In the genomic region with DNA sequence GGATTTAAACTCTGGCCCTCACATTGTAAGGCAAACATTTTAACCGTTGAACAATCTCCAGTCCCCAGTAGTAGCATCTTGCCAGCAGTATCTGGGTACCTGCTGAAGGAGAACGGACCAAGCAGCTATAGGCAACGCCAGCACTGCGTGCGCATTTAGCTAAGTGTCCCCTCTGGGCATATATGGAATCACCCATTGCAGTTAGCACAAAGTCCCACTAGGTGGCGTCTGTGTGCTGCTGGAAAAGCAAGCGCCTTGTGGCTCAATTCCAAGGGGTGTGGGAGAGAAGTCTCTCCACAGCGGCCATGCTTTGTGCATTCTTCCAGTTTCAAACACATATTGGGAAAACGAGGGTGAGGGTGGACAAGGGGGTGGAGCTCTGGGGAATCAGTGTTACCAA, we compare ENCODE assay signal across 9 mouse cellular contexts. TPM values are rescaled to one million over a fixed set of nuclear protein-coding genes. Genes with fewer than 3 reads are reported as not detected.
DNase-seq lines count a peak whose midpoint lies in the region; ATAC-seq and TF ChIP-seq lines count a peak whose summit lies in the region.
"Had no signal": no experiment of that assay in that cellular context is flagged by ENCODE, and none has a peak within 500 bp of the region (broad histone marks: within the 10 kb centered on the region; RNA-seq: fewer than 3 reads in every experiment).

No protein-coding gene starts in this region.

- WGBS in kidney, adult 2 months = 1% methylated on average over 9 of the region's 9 CpGs
- 2% methylated on average over 9 of the region's 9 CpGs for WGBS in liver, adult 2 months
- WGBS in neural tube, embryonic 13.5 days = 3% methylated on average over 9 of the region's 9 CpGs
- 2% methylated on average over 9 of the region's 9 CpGs for WGBS in stomach, postnatal 0 days

- DNase-seq in B cell, adult 2 months = peak; percentile 72 to 73
- peak; percentile 70 to 73 for DNase-seq in adrenal gland, adult 18-20 months (ENCODE audit: low spot score in 2 of 2)
- peak; percentile 92 for DNase-seq in embryo, embryonic 10 days (ENCODE audit: low spot score)
- peak; percentile 49 for DNase-seq in gastrocnemius, postnatal 25 days
- DNase-seq in kidney, adult 2 months = peak; percentile 81
- DNase-seq in liver, adult 2 months (ENCODE audit: extremely low read depth, low read depth, low spot score) = peak; percentile 62
- DNase-seq in stomach, postnatal 0 days (ENCODE audit: low spot score) = peak; percentile 92

- H3K9ac ChIP-seq in liver, adult 2 months (ENCODE audit: low read depth, low read length) = no peak overlapping the region
- H3K9ac ChIP-seq in neural tube, embryonic 13.5 days = no peak overlapping the region
- H3K9ac ChIP-seq in stomach, postnatal 0 days (ENCODE audit: low read length) = no peak overlapping the region

- 0 out of 2 replicates have a peak, but pooled peaks have one; percentile 10 for ATAC-seq in neural tube, embryonic 13.5 days (ENCODE audit: low read depth)
- peak; percentile 58; the same call in 1 of the 2 replicates for ATAC-seq in stomach, postnatal 0 days (ENCODE audit: low FRiP score, low TSS enrichment)

- no peak overlapping the region for H3K27ac ChIP-seq in kidney, adult 2 months (ENCODE audit: insufficient read depth, low read depth, low read length)
- H3K27ac ChIP-seq in liver, adult 2 months (replicated peaks; ENCODE audit: insufficient read depth, low read depth, low read length) = no peak overlapping the region
- H3K27ac ChIP-seq in neural tube, embryonic 13.5 days (replicated peaks) = no peak overlapping the region
- no peak overlapping the region for H3K27ac ChIP-seq in stomach, postnatal 0 days (replicated peaks)

- no peaks in the 10 kb centered on the region for H3K4me1 ChIP-seq in kidney, adult 2 months (ENCODE audit: control insufficient read depth, insufficient read depth, low read length)
- no peaks in the 10 kb centered on the region for H3K4me1 ChIP-seq in liver, adult 2 months (ENCODE audit: control insufficient read depth, insufficient read depth, low read length)
- H3K4me1 ChIP-seq in neural tube, embryonic 13.5 days (replicated peaks) = peaks cover 39% of the 10 kb centered on the region
- no peaks in the 10 kb centered on the region for H3K4me1 ChIP-seq in stomach, postnatal 0 days (replicated peaks; ENCODE audit: control insufficient read depth, insufficient read depth)

- peak; percentile 96 for TF ChIP-seq CTCF in kidney, adult 2 months (conservative IDR thresholded peaks at IDR 0.05; ENCODE audit: insufficient read depth, insufficient read length, low read depth, low read length)
- peak; percentile 89 for TF ChIP-seq CTCF in liver, adult 2 months (IDR thresholded peaks at IDR 0.05; ENCODE audit: low read depth, low read length)
- TF ChIP-seq CTCF in stomach, postnatal 0 days (IDR thresholded peaks at IDR 0.05; ENCODE audit: low read depth) = peak; percentile 97

- no peak overlapping the region for H3K4me3 ChIP-seq in kidney, adult 2 months (ENCODE audit: insufficient read depth, low read depth, low read length)
- H3K4me3 ChIP-seq in liver, adult 2 months (ENCODE audit: insufficient read depth, low read depth, low read length) = no peak overlapping the region
- no peak overlapping the region for H3K4me3 ChIP-seq in neural tube, embryonic 13.5 days
- H3K4me3 ChIP-seq in stomach, postnatal 0 days (ENCODE audit: low read depth, low read length) = no peak overlapping the region
- H3K4me3 ChIP-seq: erythroblast, embryonic 14.5 days had no signal

- no peak for TF ChIP-seq POLR2A in kidney, adult 2 months (IDR thresholded peaks at IDR 0.05; ENCODE audit: low read depth, low read length)
- no peak for TF ChIP-seq POLR2A in liver, adult 2 months (IDR thresholded peaks at IDR 0.05; ENCODE audit: extremely low read depth, insufficient read depth, low read length)

- H3K9me3 ChIP-seq in neural tube, embryonic 13.5 days = no peaks in the 10 kb centered on the region
- H3K9me3 ChIP-seq in stomach, postnatal 0 days (ENCODE audit: control insufficient read depth, low read length) = no peaks in the 10 kb centered on the region

- no peak for TF ChIP-seq EP300 in stomach, postnatal 0 days (optimal IDR thresholded peaks at IDR 0.05)

- H3K79me2 ChIP-seq in liver, adult 2 months (ENCODE audit: control insufficient read depth, insufficient read depth, low read length) = no peaks in the 10 kb centered on the region

- peak overlapping the region; percentile 9; the same call in 1 of the 2 replicates for H3K4me2 ChIP-seq in neural tube, embryonic 13.5 days
- no peak overlapping the region for H3K4me2 ChIP-seq in stomach, postnatal 0 days (replicated peaks; ENCODE audit: low read depth)

- H3K36me3 ChIP-seq in kidney, adult 2 months (ENCODE audit: control insufficient read depth, insufficient read depth, low read length) = no peaks in the 10 kb centered on the region
- no peaks in the 10 kb centered on the region for H3K36me3 ChIP-seq in liver, adult 2 months (ENCODE audit: control insufficient read depth, insufficient read depth, low read length)
- H3K36me3 ChIP-seq in neural tube, embryonic 13.5 days = no peaks in the 10 kb centered on the region
- no peaks in the 10 kb centered on the region for H3K36me3 ChIP-seq in stomach, postnatal 0 days (ENCODE audit: control insufficient read depth, insufficient read depth, low read length)

- no peaks in the 10 kb centered on the region for H3K27me3 ChIP-seq in kidney, adult 2 months (replicated peaks; ENCODE audit: control insufficient read depth, insufficient read depth, low read length)
- H3K27me3 ChIP-seq in liver, adult 2 months (ENCODE audit: control insufficient read depth, insufficient read depth, low read length) = no peaks in the 10 kb centered on the region
- peaks cover 39% of the 10 kb centered on the region for H3K27me3 ChIP-seq in neural tube, embryonic 13.5 days
- 0 out of 2 replicates have a peak, but pooled peaks cover 3% of the 10 kb centered on the region for H3K27me3 ChIP-seq in stomach, postnatal 0 days (ENCODE audit: control insufficient read depth, insufficient read depth, low read length)

RNA-seq across cellular contexts. Expression of a gene that starts 12.7 kb away (rescaled TPM):
- total RNA-seq in adrenal gland, adult 18-20 months (2021) = 10 to 100 TPM in 1 of 2 experiments, 1 to 10 TPM in 1; 8.8 to 12.0 TPM
- total RNA-seq in gastrocnemius, postnatal 25 days (2021) = 1 to 10 TPM; 6.5 to 7.3 TPM
- 26.4 and 27.3 TPM in 2 replicates for polyA plus RNA-seq in kidney, adult 2 months (2012; rRNA removed)
- 4.0 and 4.4 TPM in 2 replicates for total RNA-seq in liver, adult 2 months (2014; rRNA removed)
- polyA plus RNA-seq in liver, adult 2 months (2012; rRNA removed) = 15.8 and 16.2 TPM in 2 replicates
- 18.0 and 22.9 TPM in 2 replicates for polyA plus RNA-seq in neural tube, embryonic 13.5 days (2015; fragmentation: Nextera tagmentation; extraction: Ambion mirVana)
- polyA plus RNA-seq in stomach, postnatal 0 days (2015; fragmentation: Nextera tagmentation; extraction: Ambion mirVana) = 19.1 and 20.2 TPM in 2 replicates

RNA-seq across cellular contexts. Expression of a gene that starts 14.8 kb away (rescaled TPM):
- 1 to 10 TPM in 1 of 2 experiments, under 1 TPM in 1; 0.63 to 1.0 TPM for total RNA-seq in adrenal gland, adult 18-20 months (2021)
- under 1 TPM; 0.31 to 0.46 TPM for total RNA-seq in gastrocnemius, postnatal 25 days (2021)
- polyA plus RNA-seq in kidney, adult 2 months (2012; rRNA removed) = 0.42 and 1.1 TPM in 2 replicates
- 0.18 and 0.34 TPM in 2 replicates for total RNA-seq in liver, adult 2 months (2014; rRNA removed)
- polyA plus RNA-seq in liver, adult 2 months (2012; rRNA removed) = 0.06 and 0.39 TPM in 2 replicates
- polyA plus RNA-seq in neural tube, embryonic 13.5 days (2015; fragmentation: Nextera tagmentation; extraction: Ambion mirVana) = 5.7 TPM in 1 of 2 replicates, not detected in the other
- polyA plus RNA-seq in stomach, postnatal 0 days (2015; fragmentation: Nextera tagmentation; extraction: Ambion mirVana) = not detected in 2 replicates
- polyA plus RNA-seq: erythroblast, embryonic 14.5 days had no signal

RNA-seq across cellular contexts. Expression of a gene that starts 21.8 kb away (rescaled TPM):
- 10 to 100 TPM; 21.8 to 31.5 TPM for total RNA-seq in adrenal gland, adult 18-20 months (2021)
- total RNA-seq in gastrocnemius, postnatal 25 days (2021) = 1 to 10 TPM; 1.2 to 1.4 TPM
- 162 and 170 TPM in 2 replicates for polyA plus RNA-seq in kidney, adult 2 months (2012; rRNA removed)
- 1.7 and 3.5 TPM in 2 replicates for total RNA-seq in liver, adult 2 months (2014; rRNA removed)
- 2.2 and 4.9 TPM in 2 replicates for polyA plus RNA-seq in liver, adult 2 months (2012; rRNA removed)
- polyA plus RNA-seq in neural tube, embryonic 13.5 days (2015; fragmentation: Nextera tagmentation; extraction: Ambion mirVana) = 19.0 and 27.3 TPM in 2 replicates
- 13.5 and 14.2 TPM in 2 replicates for polyA plus RNA-seq in stomach, postnatal 0 days (2015; fragmentation: Nextera tagmentation; extraction: Ambion mirVana)

RNA-seq across cellular contexts. Expression of a gene that starts 26.2 kb away (rescaled TPM):
- total RNA-seq in adrenal gland, adult 18-20 months (2021) = 1 to 10 TPM; 6.7 to 8.5 TPM
- 1 to 10 TPM; 2.5 to 2.6 TPM for total RNA-seq in gastrocnemius, postnatal 25 days (2021)
- 9.6 and 11.6 TPM in 2 replicates for polyA plus RNA-seq in kidney, adult 2 months (2012; rRNA removed)
- total RNA-seq in liver, adult 2 months (2014; rRNA removed) = 0.74 and 1.7 TPM in 2 replicates
- 12.9 and 22.2 TPM in 2 replicates for polyA plus RNA-seq in liver, adult 2 months (2012; rRNA removed)
- 10.8 and 12.7 TPM in 2 replicates for polyA plus RNA-seq in neural tube, embryonic 13.5 days (2015; fragmentation: Nextera tagmentation; extraction: Ambion mirVana)
- 2.9 and 3.3 TPM in 2 replicates for polyA plus RNA-seq in stomach, postnatal 0 days (2015; fragmentation: Nextera tagmentation; extraction: Ambion mirVana)

RNA-seq across cellular contexts. Expression of a gene that starts 27.9 kb away (rescaled TPM):
- 10 to 100 TPM; 56.3 to 74.8 TPM for total RNA-seq in adrenal gland, adult 18-20 months (2021)
- 10 to 100 TPM; 18.6 to 18.8 TPM for total RNA-seq in gastrocnemius, postnatal 25 days (2021)
- polyA plus RNA-seq in kidney, adult 2 months (2012; rRNA removed) = 99.0 and 122 TPM in 2 replicates
- total RNA-seq in liver, adult 2 months (2014; rRNA removed) = 15.0 and 16.8 TPM in 2 replicates
- 38.7 and 51.4 TPM in 2 replicates for polyA plus RNA-seq in liver, adult 2 months (2012; rRNA removed)
- polyA plus RNA-seq in neural tube, embryonic 13.5 days (2015; fragmentation: Nextera tagmentation; extraction: Ambion mirVana) = 120 and 123 TPM in 2 replicates
- polyA plus RNA-seq in stomach, postnatal 0 days (2015; fragmentation: Nextera tagmentation; extraction: Ambion mirVana) = 55.4 and 58.8 TPM in 2 replicates
